Mouse (Mus musculus): ENCODE measurements around the gene Rab5b. TPM values are rescaled to one million over a fixed set of nuclear protein-coding genes. Genes with fewer than 3 reads are reported as not detected.
A peak's percentile ranks its signal among the peaks of the same experiment; 100 is the strongest.

Rab5b gene
- 133 TPM in 2 replicates for total RNA-seq (2014; rRNA removed)
- polyA plus RNA-seq (2015; fragmentation: Nextera tagmentation; extraction: Ambion mirVana) = 104 and 118 TPM in 2 replicates

DNA sequence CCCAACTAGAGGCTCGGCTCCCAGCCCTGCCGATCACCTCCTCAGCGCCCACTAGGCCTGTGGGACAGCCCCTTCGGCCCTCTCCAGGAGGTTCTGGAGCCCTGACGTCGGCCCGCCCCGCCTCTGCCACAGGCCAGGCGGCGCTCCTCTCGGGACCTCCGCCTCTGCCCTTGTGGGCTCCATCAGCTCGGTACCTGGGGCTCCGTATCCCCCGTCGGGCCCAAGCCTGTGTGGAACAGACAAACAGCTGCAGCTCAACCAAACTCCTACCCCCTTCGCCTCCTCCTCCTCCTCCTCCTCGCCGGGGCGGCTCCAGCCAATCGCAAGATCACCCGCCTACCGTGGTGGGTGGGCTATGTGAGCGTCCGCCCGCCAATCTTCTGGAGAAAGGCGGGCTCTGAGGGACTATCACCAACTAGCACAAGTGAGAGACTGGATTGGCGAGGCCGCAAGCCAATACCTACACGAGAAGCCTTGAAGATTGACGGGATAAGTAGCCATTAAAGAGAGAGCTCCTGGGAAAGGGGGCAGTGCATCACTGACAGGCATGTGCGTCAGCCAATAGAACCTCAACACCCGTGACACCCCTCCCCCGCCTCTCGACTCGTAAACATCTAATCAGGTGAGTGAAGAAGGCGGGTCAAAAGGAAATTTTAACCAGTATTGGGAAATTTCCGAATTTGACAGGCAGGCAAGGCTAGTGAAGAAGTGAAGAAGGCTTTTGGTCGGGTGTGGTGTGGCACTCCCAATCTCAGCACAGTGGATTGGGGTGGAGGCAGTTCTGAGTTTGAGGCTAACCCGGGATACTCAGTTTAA lies at the start of gene Rab5b:
TSS of gene Rab5b (minus strand) at position 273 of the 816 bp plus-strand sequence.
- under 1% methylated on average over 40 of the region's 40 CpGs for WGBS
- Histone ChIP-seq H3K27me3 (ENCODE audit: insufficient read depth, low read length) (no peaks in the 10 kb centered on the region), H3K4me3 (ENCODE audit: low read depth, low read length) (peak within 1 kb of the TSS; percentile 95), H3K36me3 (ENCODE audit: insufficient read depth) (no peaks in the 10 kb centered on the region), H3K4me1 (ENCODE audit: insufficient read depth) (no peaks in the 10 kb centered on the region), H3K9ac (peak within 1 kb of the TSS; percentile 94), H3K27ac (ENCODE audit: low read depth, low read length) (peak within 1 kb of the TSS; percentile 94), H3K9me3 (ENCODE audit: low read length) (no peaks in the 10 kb centered on the region), H3K4me2 (ENCODE audit: low read depth) (peak within 1 kb of the TSS; percentile 79)
- ATAC-seq (peak; percentile 98), DNase-seq (peak; percentile 99)
- no peak for TF ChIP-seq CTCF (IDR thresholded peaks at IDR 0.05; ENCODE audit: low read depth)

- Histone ChIP-seq H3K9me3 (ENCODE audit: low read length) (no peaks in the 10 kb centered on the region), H3K27me3 (ENCODE audit: insufficient read depth, low read length) (peaks cover 15% of the 10 kb centered on the region; the same call in 1 of the 2 replicates), H3K4me1 (ENCODE audit: insufficient read depth) (peaks cover 16% of the 10 kb centered on the region), H3K4me2 (ENCODE audit: low read depth) (peak within 1 kb of the TSS; percentile 97), H3K36me3 (ENCODE audit: insufficient read depth) (no peaks in the 10 kb centered on the region), H3K27ac (ENCODE audit: low read depth, low read length) (no peak within 1 kb of the TSS), H3K4me3 (ENCODE audit: low read depth, low read length) (peak within 1 kb of the TSS; percentile 54), H3K9ac (peak within 1 kb of the TSS; percentile 60)
- no peak for ATAC-seq
- 25% methylated on average over 18 of the region's 18 CpGs for WGBS
- TF ChIP-seq CTCF (IDR thresholded peaks at IDR 0.05; ENCODE audit: low read depth) = peak; percentile 31; the same call in 1 of the 2 replicates
- peak; percentile 33 for DNase-seq
Observed at GRCm38 (mm10) chr10:128744680-128745601, 48.9 kb upstream of the Rab5b start, which contains the start of gene Dgka. TSS of gene Dgka (minus strand) at chr10:128744855.

GRCm38 (mm10) chr10:128744211-128744610 lies 48.1 kb upstream of the Rab5b start:
- WGBS = 18% methylated on average over 8 of the region's 8 CpGs
- Histone ChIP-seq H3K4me2 (ENCODE audit: low read depth) (peak overlapping the region; percentile 97), H3K9ac (peak overlapping the region; percentile 60), H3K4me3 (ENCODE audit: low read depth, low read length) (peak overlapping the region; percentile 54), H3K36me3 (ENCODE audit: insufficient read depth) (no peaks in the 10 kb centered on the region), H3K27ac (ENCODE audit: low read depth, low read length) (no peak overlapping the region), H3K4me1 (ENCODE audit: insufficient read depth) (peaks cover 13% of the 10 kb centered on the region), H3K27me3 (ENCODE audit: insufficient read depth, low read length) (peaks cover 15% of the 10 kb centered on the region; the same call in 1 of the 2 replicates), H3K9me3 (ENCODE audit: low read length) (no peaks in the 10 kb centered on the region)
- no peak for TF ChIP-seq CTCF (IDR thresholded peaks at IDR 0.05; ENCODE audit: low read depth)
- no peak for ATAC-seq
- no peak for DNase-seq

DNA sequence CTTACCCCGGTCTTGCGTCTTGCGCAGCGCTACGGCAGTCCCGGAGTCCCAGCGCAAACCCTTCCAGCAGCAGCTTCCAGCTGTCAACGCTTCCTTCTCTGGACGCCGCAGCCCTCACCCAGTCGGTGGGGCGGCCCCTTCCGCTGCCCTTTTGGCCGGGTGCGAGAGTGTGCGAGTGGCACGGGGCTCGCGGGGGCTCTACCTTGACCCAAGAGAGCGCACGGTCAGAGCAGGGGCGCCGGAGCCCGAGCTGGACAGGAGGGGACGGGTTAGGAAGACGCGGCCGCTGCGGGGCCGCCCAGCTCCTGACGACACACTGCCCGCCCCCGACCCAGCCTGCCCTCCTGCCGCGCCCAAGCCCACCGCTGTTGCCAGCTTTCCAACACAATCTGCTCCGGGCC lies 47.7 kb upstream of the Rab5b start:
- H3K27ac ChIP-seq (ENCODE audit: low read depth, low read length) = no peak overlapping the region
- DNase-seq = peak; percentile 27

GRCm38 (mm10) chr10:128743235-128743634 lies 47.2 kb upstream of the Rab5b start:
- Histone ChIP-seq H3K4me3 (ENCODE audit: low read depth, low read length) (peak overlapping the region; percentile 54), H3K36me3 (ENCODE audit: insufficient read depth) (no peaks in the 10 kb centered on the region), H3K4me2 (ENCODE audit: low read depth) (peak overlapping the region; percentile 97), H3K9me3 (ENCODE audit: low read length) (no peaks in the 10 kb centered on the region), H3K9ac (peak overlapping the region; percentile 60), H3K27ac (ENCODE audit: low read depth, low read length) (no peak overlapping the region), H3K4me1 (ENCODE audit: insufficient read depth) (peaks cover 12% of the 10 kb centered on the region), H3K27me3 (ENCODE audit: insufficient read depth, low read length) (peaks cover 15% of the 10 kb centered on the region; the same call in 1 of the 2 replicates)
- no peak for TF ChIP-seq CTCF (IDR thresholded peaks at IDR 0.05; ENCODE audit: low read depth)
- WGBS = 9% methylated on average over 7 of the region's 7 CpGs
- ATAC-seq (no peak), DNase-seq (no peak)

More for the DNA sequence above, 47.7 kb upstream of the Rab5b start:
- Histone ChIP-seq H3K4me1 (ENCODE audit: insufficient read depth) (peaks cover 12% of the 10 kb centered on the region), H3K4me3 (ENCODE audit: low read depth, low read length) (peak overlapping the region; percentile 54), H3K27me3 (ENCODE audit: insufficient read depth, low read length) (peaks cover 15% of the 10 kb centered on the region; the same call in 1 of the 2 replicates), H3K36me3 (ENCODE audit: insufficient read depth) (no peaks in the 10 kb centered on the region), H3K4me2 (ENCODE audit: low read depth) (peak overlapping the region; percentile 97), H3K9ac (peak overlapping the region; percentile 60), H3K9me3 (ENCODE audit: low read length) (no peaks in the 10 kb centered on the region)
- 5% methylated on average over 34 of the region's 37 CpGs for WGBS
- no peak for ATAC-seq
- TF ChIP-seq CTCF (IDR thresholded peaks at IDR 0.05; ENCODE audit: low read depth) = no peak

GRCm38 (mm10) chr10:128742616-128743015 lies 46.6 kb upstream of the Rab5b start:
- peaks cover 12% of the 10 kb centered on the region for H3K4me1 ChIP-seq (ENCODE audit: insufficient read depth)
- H3K4me3 ChIP-seq (ENCODE audit: low read depth, low read length) = no peak overlapping the region
- ATAC-seq (no peak), DNase-seq (no peak)
- no peak overlapping the region for H3K9ac ChIP-seq
- peaks cover 15% of the 10 kb centered on the region; the same call in 1 of the 2 replicates for H3K27me3 ChIP-seq (ENCODE audit: insufficient read depth, low read length)
- 38% methylated on average over 4 of the region's 4 CpGs for WGBS
- H3K4me2 ChIP-seq (ENCODE audit: low read depth) = peak overlapping the region; percentile 97; the same call in 1 of the 2 replicates
- H3K36me3 ChIP-seq (ENCODE audit: insufficient read depth) = no peaks in the 10 kb centered on the region
- H3K9me3 ChIP-seq (ENCODE audit: low read length) = no peaks in the 10 kb centered on the region
- no peak for TF ChIP-seq CTCF (IDR thresholded peaks at IDR 0.05; ENCODE audit: low read depth)
- H3K27ac ChIP-seq (ENCODE audit: low read depth, low read length) = no peak overlapping the region

All from forebrain, postnatal 0 days (tissue).